Mouse (Mus musculus) forebrain, embryonic 13.5 days (tissue): Measurements from ENCODE around the gene Olfr846. TPM values are rescaled to one million over a fixed set of nuclear protein-coding genes. Genes with fewer than 3 reads are reported as not detected.

ENCODE experiments used
- ATAC-seq: fragments of 200-750 bp; cut with Nextera tagmentation; 2 replicates; pipeline ENCODE4 v1.8.0; 2017
- H3K27ac ChIP-seq: fragments of 300-500 bp; sonication (generic); 2 replicates; pipeline ENCODE4 v1.5.1; 2015; ENCODE audit warnings: inconsistent platforms, mild to moderate bottlenecking, moderate library complexity
- H3K27me3 ChIP-seq: fragments of 300-500 bp; sonication (generic); 2 replicates; pipeline ENCODE4 v1.6.1; 2015; ENCODE audit warnings: mild to moderate bottlenecking, inconsistent platforms
- H3K36me3 ChIP-seq: fragments of 300-500 bp; sonication (generic); 2 replicates; pipeline ENCODE4 v1.6.1; 2015; ENCODE audit warnings: mild to moderate bottlenecking, inconsistent platforms; ENCODE audit not compliant: poor library complexity, severe bottlenecking
- H3K4me1 ChIP-seq: fragments of 300-500 bp; sonication (generic); 2 replicates; pipeline ENCODE4 v1.6.1; 2015; ENCODE audit warnings: inconsistent platforms
- H3K4me2 ChIP-seq: fragments of 300-500 bp; sonication (generic); 2 replicates; pipeline ENCODE4 v1.6.1; 2015; ENCODE audit warnings: inconsistent platforms, mild to moderate bottlenecking, moderate library complexity
- H3K4me3 ChIP-seq: fragments of 300-500 bp; sonication (generic); 2 replicates; pipeline ENCODE4 v1.5.1; 2015; ENCODE audit warnings: mild to moderate bottlenecking, inconsistent platforms
- H3K9ac ChIP-seq: fragments of 300-500 bp; sonication (generic); 2 replicates; pipeline ENCODE4 v1.6.1; 2015; ENCODE audit warnings: mild to moderate bottlenecking, inconsistent platforms
- H3K9me3 ChIP-seq: fragments of 300-500 bp; sonication (generic); replicated peaks from 2 replicates; pipeline ENCODE4 v1.6.1; 2016; ENCODE audit warnings: inconsistent platforms
- WGBS: fragments of 180-500 bp; shearing (Covaris S2); methylation state at CpG from one replicate; pipeline ENCODE4 v1.1.7; 2015; 5-methylcytosine and 5-hydroxymethylcytosine counted together
- polyA plus RNA-seq: library from polyadenylated mRNA; unstranded; fragments of >200 nt; fragmentation: Nextera tagmentation; extraction: Ambion mirVana; gene quantifications from 2 replicates; pipeline ENCODE4 v1.2.1, GENCODE M21; 2015

Gene Olfr846
- polyA plus RNA-seq = not detected in 2 replicates

DNA sequence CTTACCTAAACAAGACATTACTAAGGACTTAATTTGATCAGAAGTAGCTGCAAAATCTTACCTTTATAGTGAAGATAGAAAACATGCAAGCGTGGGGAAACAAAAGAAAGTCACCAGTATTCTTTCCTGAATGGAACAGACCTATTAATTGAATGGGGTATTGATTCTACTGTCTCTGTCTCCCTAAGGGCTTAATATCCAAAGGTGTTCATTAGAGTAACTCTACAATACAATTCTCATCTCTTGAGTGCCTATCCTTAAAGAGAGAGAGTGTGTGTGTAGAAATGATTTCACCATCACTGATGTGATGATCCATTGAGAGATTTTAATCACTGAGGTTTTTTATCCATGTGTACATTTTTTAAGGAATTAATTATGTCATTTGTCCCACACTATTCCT lies at the start of gene Olfr846:
TSS of gene Olfr846 (minus strand) at position 101 of the 400 bp plus-strand sequence.
- no peaks in the 10 kb centered on the region for H3K4me1 ChIP-seq
- no peaks in the 10 kb centered on the region for H3K27me3 ChIP-seq
- no peaks in the 10 kb centered on the region for H3K36me3 ChIP-seq
- 48% methylated on average over 1 of the region's 1 CpGs for WGBS
- no peak within 1 kb of the TSS for H3K9ac ChIP-seq
- H3K4me3 ChIP-seq = no peak within 1 kb of the TSS
- peaks cover 7% of the 10 kb centered on the region for H3K9me3 ChIP-seq
- no peak for ATAC-seq
- H3K4me2 ChIP-seq = no peak within 1 kb of the TSS
- no peak within 1 kb of the TSS for H3K27ac ChIP-seq

DNA sequence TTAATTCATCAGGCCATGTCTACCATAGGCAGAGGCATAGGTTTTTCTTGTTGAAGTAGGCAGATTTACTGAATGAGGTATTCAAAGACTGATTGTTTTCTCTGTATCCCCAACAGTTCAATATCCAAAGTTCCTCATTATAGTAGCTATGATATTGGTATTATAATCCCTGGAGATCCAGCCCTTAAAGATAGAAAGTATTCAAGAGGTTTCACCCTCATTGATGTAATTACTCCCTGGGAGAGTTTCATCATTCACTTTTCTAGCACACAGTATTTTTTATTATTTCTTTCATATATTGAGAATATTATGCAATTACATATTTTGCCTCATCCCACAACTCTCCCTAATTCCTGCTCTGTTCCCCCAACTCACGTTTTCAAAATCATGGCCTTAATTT lies 14.8 kb upstream of the Olfr846 start, which contains the start of gene Olfr847:
TSS of gene Olfr847 (minus strand) at position 101 of the 400 bp plus-strand sequence.
- Histone ChIP-seq H3K27me3 (no peaks in the 10 kb centered on the region), H3K9me3 (peaks cover 5% of the 10 kb centered on the region; the same call in 1 of the 2 replicates), H3K27ac (no peak within 1 kb of the TSS), H3K36me3 (no peaks in the 10 kb centered on the region), H3K4me3 (no peak within 1 kb of the TSS), H3K4me2 (no peak within 1 kb of the TSS), H3K4me1 (no peaks in the 10 kb centered on the region), H3K9ac (no peak within 1 kb of the TSS)
- ATAC-seq = no peak
- WGBS = 62% methylated on average over 1 of the region's 1 CpGs

DNA sequence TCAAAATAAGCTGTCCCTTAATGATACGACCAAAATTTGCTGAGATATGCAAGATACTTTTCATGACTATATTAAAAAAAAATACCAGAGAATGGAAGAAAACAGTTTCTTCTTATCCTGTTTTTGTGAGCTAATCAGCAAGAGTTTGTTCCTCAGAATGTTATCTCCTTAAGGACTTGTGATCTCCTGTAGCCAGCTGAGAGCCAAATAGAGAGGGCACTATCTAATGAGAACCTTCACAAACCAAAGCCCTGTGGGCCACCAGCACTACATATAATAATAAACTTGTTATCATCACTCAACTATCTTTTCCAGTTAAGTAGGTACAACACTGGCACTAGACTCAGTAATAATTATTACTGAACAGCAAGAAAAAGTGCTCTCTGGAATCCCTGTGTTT lies 27.6 kb downstream of the Olfr846 start, which contains the start of gene Olfr845:
TSS of gene Olfr845 (plus strand) at position 301 of the 400 bp plus-strand sequence.
- WGBS = 66% methylated on average over 1 of the region's 1 CpGs
- no peak for ATAC-seq
- Histone ChIP-seq H3K4me2 (no peak within 1 kb of the TSS), H3K27ac (no peak within 1 kb of the TSS), H3K27me3 (no peaks in the 10 kb centered on the region), H3K36me3 (no peaks in the 10 kb centered on the region), H3K4me3 (no peak within 1 kb of the TSS), H3K9ac (no peak within 1 kb of the TSS), H3K9me3 (peaks cover 7% of the 10 kb centered on the region), H3K4me1 (no peaks in the 10 kb centered on the region)

DNA sequence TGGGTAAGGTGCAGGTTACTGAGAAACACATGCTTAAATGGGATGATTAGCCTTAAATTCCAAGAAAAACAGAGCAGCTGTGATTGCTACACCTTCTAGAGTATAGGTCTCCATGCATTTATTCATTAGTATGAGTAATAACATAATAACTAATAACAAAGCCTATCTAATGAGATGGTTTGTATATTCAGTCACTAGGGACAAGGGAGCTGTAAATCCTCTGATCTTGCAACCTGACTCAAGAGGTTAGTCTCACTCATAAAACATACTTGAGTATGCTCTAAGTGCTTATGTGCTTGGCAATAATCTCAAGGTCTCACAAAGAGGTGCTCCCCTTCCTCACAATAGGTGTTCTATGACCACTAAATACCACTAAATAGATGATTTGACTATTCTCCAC lies 47.8 kb downstream of the Olfr846 start, which contains the start of gene Olfr844:
TSS of gene Olfr844 (plus strand) at position 301 of the 400 bp plus-strand sequence.
- H3K27me3 ChIP-seq = no peaks in the 10 kb centered on the region
- no peaks in the 10 kb centered on the region for H3K4me1 ChIP-seq
- no peak within 1 kb of the TSS for H3K27ac ChIP-seq
- no peak within 1 kb of the TSS for H3K4me3 ChIP-seq
- H3K4me2 ChIP-seq = no peak within 1 kb of the TSS
- peaks cover 24% of the 10 kb centered on the region for H3K9me3 ChIP-seq
- no peaks in the 10 kb centered on the region for H3K36me3 ChIP-seq
- ATAC-seq = no peak
- no peak within 1 kb of the TSS for H3K9ac ChIP-seq

Other genes with a start within 250 kb of the Olfr846 start
- gene Olfr836, start 243.6 kb downstream of the Olfr846 start, polyA plus RNA-seq = not detected in 2 replicates
- not detected in 2 replicates for gene Olfr837, start 227.7 kb downstream of the Olfr846 start, polyA plus RNA-seq
- not detected in 2 replicates for gene Olfr839-ps1, start 186.7 kb downstream of the Olfr846 start, polyA plus RNA-seq
- not detected in 2 replicates for gene Olfr843, start 112.0 kb downstream of the Olfr846 start, polyA plus RNA-seq
- gene Olfr844, start 47.7 kb downstream of the Olfr846 start, polyA plus RNA-seq = not detected in 2 replicates
- not detected in 2 replicates for gene Olfr845, start 27.5 kb downstream of the Olfr846 start, polyA plus RNA-seq
- gene Olfr847, start 14.7 kb upstream of the Olfr846 start, polyA plus RNA-seq = not detected in 2 replicates
- not detected in 2 replicates for gene Olfr849, start 76.3 kb upstream of the Olfr846 start, polyA plus RNA-seq
- not detected in 2 replicates for gene Olfr850, start 114.2 kb upstream of the Olfr846 start, polyA plus RNA-seq
- not detected in 2 replicates for gene Olfr851, start 129.3 kb upstream of the Olfr846 start, polyA plus RNA-seq
- gene Olfr853, start 177.1 kb upstream of the Olfr846 start, polyA plus RNA-seq = not detected in 2 replicates
- not detected in 2 replicates for gene Olfr854, start 203.4 kb upstream of the Olfr846 start, polyA plus RNA-seq
- not detected in 2 replicates for gene Olfr855, start 218.6 kb upstream of the Olfr846 start, polyA plus RNA-seq